Mouse (Mus musculus): ENCODE data around the gene Lpin1. TPM values are rescaled to one million over a fixed set of nuclear protein-coding genes. Genes with fewer than 3 reads are reported as not detected.

The Lpin1 gene
- polyA plus RNA-seq, 1 experiment = 18.1 TPM

- H3K4me1 ChIP-seq (ENCODE audit: control insufficient read depth, insufficient read depth, low read length) = no peaks in the 10 kb centered on the region
- no peak for TF ChIP-seq CTCF (IDR thresholded peaks at IDR 0.05; ENCODE audit: extremely low read depth, insufficient read depth, low read length)
- TF ChIP-seq POLR2A (IDR thresholded peaks at IDR 0.05; ENCODE audit: extremely low read depth, insufficient read depth, low read length) = no peak
- no peak overlapping the region for H3K27ac ChIP-seq (ENCODE audit: insufficient read depth, low read length)
- H3K4me3 ChIP-seq (ENCODE audit: insufficient read depth, low read length) = no peak overlapping the region
These were observed 11.4 kb downstream of the Lpin1 start for GRCm38 (mm10) chr12:16599359-16599758.

DNA sequence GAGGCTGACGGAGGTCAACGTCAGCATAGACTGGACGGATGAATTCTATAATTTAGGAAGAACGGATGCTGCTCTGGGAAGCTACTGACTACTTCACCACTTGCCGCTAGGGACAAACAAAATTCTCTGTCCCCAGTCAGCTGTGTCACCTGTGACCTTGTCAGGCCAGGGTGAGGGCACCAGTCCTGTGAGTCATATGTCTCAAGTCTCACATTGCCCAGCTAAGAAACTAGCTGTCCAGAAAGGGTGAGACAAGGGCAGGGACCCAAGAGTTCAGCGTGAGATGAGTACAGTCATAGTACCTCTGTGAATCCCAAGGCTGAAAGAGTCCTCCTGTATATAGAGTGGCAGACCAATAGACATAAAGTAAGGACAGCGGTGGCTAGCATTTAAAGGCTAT is 17.0 kb downstream of the Lpin1 start:
- TF ChIP-seq POLR2A (IDR thresholded peaks at IDR 0.05; ENCODE audit: extremely low read depth, insufficient read depth, low read length) = no peak
- TF ChIP-seq CTCF (IDR thresholded peaks at IDR 0.05; ENCODE audit: extremely low read depth, insufficient read depth, low read length) = no peak
- H3K4me1 ChIP-seq (ENCODE audit: control insufficient read depth, insufficient read depth, low read length) = 0 out of 2 replicates have a peak, but pooled peaks cover 1% of the 10 kb centered on the region

DNA sequence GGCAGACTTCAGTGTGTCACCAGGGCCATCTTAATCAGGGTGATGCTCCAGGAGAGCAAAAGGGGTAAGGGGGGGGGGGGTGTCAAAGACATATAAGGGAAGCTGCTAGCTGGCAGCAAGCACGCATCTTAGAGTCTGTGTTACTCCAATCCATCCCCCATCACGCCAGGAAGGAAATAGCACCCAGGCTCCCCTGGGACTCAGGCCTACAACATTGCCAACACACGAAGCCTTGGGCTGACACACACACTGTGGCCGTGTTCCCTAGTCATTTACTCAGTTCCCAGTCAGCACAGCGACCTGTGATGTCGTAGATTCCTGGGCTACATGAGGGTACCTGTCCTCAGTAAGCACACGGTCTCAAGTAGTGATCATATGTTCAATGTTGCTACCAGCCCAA is 17.8 kb downstream of the Lpin1 start:
- H3K4me1 ChIP-seq (ENCODE audit: control insufficient read depth, insufficient read depth, low read length) = peaks cover 6% of the 10 kb centered on the region; the same call in 1 of the 2 replicates
- no peak for TF ChIP-seq POLR2A (IDR thresholded peaks at IDR 0.05; ENCODE audit: extremely low read depth, insufficient read depth, low read length)
- no peak for TF ChIP-seq CTCF (IDR thresholded peaks at IDR 0.05; ENCODE audit: extremely low read depth, insufficient read depth, low read length)

More for the DNA sequence above, 17.0 kb downstream of the Lpin1 start:
- no peak overlapping the region for H3K4me3 ChIP-seq (ENCODE audit: insufficient read depth, low read length)
- H3K27ac ChIP-seq (ENCODE audit: insufficient read depth, low read length) = no peak overlapping the region

GRCm38 (mm10) chr12:16592451-16592850 is 18.3 kb downstream of the Lpin1 start:
- TF ChIP-seq POLR2A (IDR thresholded peaks at IDR 0.05; ENCODE audit: extremely low read depth, insufficient read depth, low read length) (no peak), CTCF (IDR thresholded peaks at IDR 0.05; ENCODE audit: extremely low read depth, insufficient read depth, low read length) (no peak)
- H3K4me3 ChIP-seq (ENCODE audit: insufficient read depth, low read length) = no peak overlapping the region
- H3K4me1 ChIP-seq (ENCODE audit: control insufficient read depth, insufficient read depth, low read length) = peaks cover 8% of the 10 kb centered on the region
- H3K27ac ChIP-seq (ENCODE audit: insufficient read depth, low read length) = no peak overlapping the region

More for the DNA sequence above, 17.8 kb downstream of the Lpin1 start:
- Histone ChIP-seq H3K4me3 (ENCODE audit: insufficient read depth, low read length) (no peak overlapping the region), H3K27ac (ENCODE audit: insufficient read depth, low read length) (no peak overlapping the region)

- Histone ChIP-seq H3K27ac (ENCODE audit: insufficient read depth, low read length) (no peak overlapping the region), H3K4me1 (ENCODE audit: control insufficient read depth, insufficient read depth, low read length) (peaks cover 8% of the 10 kb centered on the region), H3K4me3 (ENCODE audit: insufficient read depth, low read length) (peak overlapping the region; percentile 24)
- TF ChIP-seq CTCF (IDR thresholded peaks at IDR 0.05; ENCODE audit: extremely low read depth, insufficient read depth, low read length) = no peak
- TF ChIP-seq POLR2A (IDR thresholded peaks at IDR 0.05; ENCODE audit: extremely low read depth, insufficient read depth, low read length) = 0 out of 2 replicates have a peak, but pooled peaks have one; percentile 33
These were observed 19.1 kb downstream of the Lpin1 start for GRCm38 (mm10) chr12:16591453-16592200.

GRCm38 (mm10) chr12:16589966-16590365 is 20.8 kb downstream of the Lpin1 start:
- no peak overlapping the region for H3K27ac ChIP-seq (ENCODE audit: insufficient read depth, low read length)
- peak overlapping the region; percentile 72 for H3K4me3 ChIP-seq (ENCODE audit: insufficient read depth, low read length)
- peaks cover 10% of the 10 kb centered on the region for H3K4me1 ChIP-seq (ENCODE audit: control insufficient read depth, insufficient read depth, low read length)
- TF ChIP-seq POLR2A (IDR thresholded peaks at IDR 0.05; ENCODE audit: extremely low read depth, insufficient read depth, low read length) = no peak
- no peak for TF ChIP-seq CTCF (IDR thresholded peaks at IDR 0.05; ENCODE audit: extremely low read depth, insufficient read depth, low read length)

DNA sequence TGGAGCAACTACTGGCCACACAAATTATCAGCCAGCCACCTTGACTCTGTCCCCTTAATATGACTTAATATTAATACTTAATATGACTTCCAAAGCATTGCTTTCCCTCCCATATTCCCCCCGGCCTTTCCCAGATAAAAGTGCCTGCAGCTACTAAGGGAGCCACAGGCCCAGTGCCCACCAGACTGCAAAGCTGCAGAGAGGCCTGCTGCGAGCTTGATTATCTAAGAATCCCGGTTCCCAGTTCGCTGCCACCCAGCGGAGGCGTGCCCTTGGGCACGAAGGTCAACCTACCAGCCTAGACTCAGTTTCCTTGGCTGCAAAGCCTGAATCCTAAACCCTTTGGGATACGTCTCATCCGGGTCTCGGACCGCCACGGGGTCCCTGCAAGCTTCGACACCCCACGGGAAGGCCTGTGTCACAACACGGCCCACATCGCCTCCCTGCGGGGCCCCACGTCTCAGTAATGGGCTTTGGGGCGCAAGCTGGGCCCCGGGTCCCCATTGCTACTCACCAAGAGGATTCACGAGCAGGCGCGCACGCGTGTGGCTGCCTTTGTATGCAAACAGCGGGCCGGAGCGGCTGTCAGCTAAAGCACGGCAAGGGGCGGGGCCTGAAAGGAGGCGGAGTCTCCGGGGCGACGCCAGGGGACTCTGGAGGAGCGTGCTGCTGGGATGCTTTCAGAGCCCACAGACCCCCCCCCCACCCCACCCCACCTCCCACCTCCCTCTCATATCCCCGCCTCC is 21.4 kb downstream of the Lpin1 start:
- Histone ChIP-seq H3K4me3 (ENCODE audit: insufficient read depth, low read length) (peak overlapping the region; percentile 72), H3K27ac (ENCODE audit: insufficient read depth, low read length) (peak overlapping the region; percentile 6), H3K4me1 (ENCODE audit: control insufficient read depth, insufficient read depth, low read length) (peaks cover 10% of the 10 kb centered on the region)
- TF ChIP-seq CTCF (IDR thresholded peaks at IDR 0.05; ENCODE audit: extremely low read depth, insufficient read depth, low read length) = no peak
- peak; percentile 86 for TF ChIP-seq POLR2A (IDR thresholded peaks at IDR 0.05; ENCODE audit: extremely low read depth, insufficient read depth, low read length)

DNA sequence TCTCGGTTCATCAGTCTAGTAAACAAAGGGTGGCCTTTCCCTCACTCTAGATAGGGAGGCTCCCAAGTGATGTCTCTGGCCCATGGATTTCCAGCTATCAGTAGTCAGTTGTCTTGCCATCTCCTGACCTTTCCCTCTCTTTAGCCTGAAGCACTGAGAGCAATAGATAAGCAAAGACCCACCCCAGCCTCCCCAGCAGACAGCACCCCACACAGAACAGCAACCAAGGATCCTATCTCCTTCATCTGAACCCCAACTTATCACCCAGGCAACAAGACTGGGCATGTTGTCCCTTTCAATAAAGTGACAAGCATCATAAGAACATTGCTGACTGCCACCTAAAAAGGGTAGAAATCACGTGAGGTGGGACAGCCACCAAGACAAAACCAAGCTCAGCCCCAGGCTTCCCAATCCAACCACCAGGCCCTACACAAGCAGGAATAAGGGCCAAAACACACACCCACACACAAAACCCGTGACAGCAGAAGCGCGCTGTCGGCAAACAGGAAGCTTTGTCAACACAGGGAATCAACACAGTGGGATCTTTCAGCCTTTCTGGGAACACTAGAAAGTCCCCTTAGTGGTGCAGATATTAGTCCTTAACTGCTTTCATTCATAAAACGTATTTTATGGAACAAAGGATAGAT is 22.2 kb downstream of the Lpin1 start:
- Histone ChIP-seq H3K4me3 (ENCODE audit: insufficient read depth, low read length) (peak overlapping the region; percentile 72), H3K27ac (ENCODE audit: insufficient read depth, low read length) (0 out of 2 replicates have a peak overlapping the region, but pooled peaks have one; percentile 8), H3K4me1 (ENCODE audit: control insufficient read depth, insufficient read depth, low read length) (peaks cover 12% of the 10 kb centered on the region)
- no peak for TF ChIP-seq CTCF (IDR thresholded peaks at IDR 0.05; ENCODE audit: extremely low read depth, insufficient read depth, low read length)
- TF ChIP-seq POLR2A (IDR thresholded peaks at IDR 0.05; ENCODE audit: extremely low read depth, insufficient read depth, low read length) = peak; percentile 31; the same call in 1 of the 2 replicates

GRCm38 (mm10) chr12:16587767-16588166 is 23.0 kb downstream of the Lpin1 start:
- Histone ChIP-seq H3K27ac (ENCODE audit: insufficient read depth, low read length) (no peak overlapping the region), H3K4me3 (ENCODE audit: insufficient read depth, low read length) (no peak overlapping the region), H3K4me1 (ENCODE audit: control insufficient read depth, insufficient read depth, low read length) (peaks cover 12% of the 10 kb centered on the region)
- no peak for TF ChIP-seq POLR2A (IDR thresholded peaks at IDR 0.05; ENCODE audit: extremely low read depth, insufficient read depth, low read length)
- no peak for TF ChIP-seq CTCF (IDR thresholded peaks at IDR 0.05; ENCODE audit: extremely low read depth, insufficient read depth, low read length)

All from cortical plate, adult 2 months (tissue).